Mouse (Mus musculus) liver, postnatal 0 days (tissue): ENCODE results near the gene Macrod2. TPM values are rescaled to one million over a fixed set of nuclear protein-coding genes. Genes with fewer than 3 reads are reported as not detected.

ENCODE experiments used
- ATAC-seq: fragments of 200-750 bp; cut with Nextera tagmentation; 2 replicates; pipeline ENCODE4 v1.8.0; 2017; ENCODE audit warnings: mild to moderate bottlenecking, moderate library complexity
- DNase-seq: peaks from one replicate; pipeline ENCODE4 v3.0.0-alpha.2; 2016
- H3K27ac ChIP-seq: fragments of 300-500 bp; sonication (generic); 2 replicates; pipeline ENCODE4 v1.5.1; 2014; ENCODE audit warnings: antibody characterized with exemption, moderate library complexity, mild to moderate bottlenecking, low read depth
- H3K27me3 ChIP-seq: fragments of 300-500 bp; sonication (generic); 2 replicates; pipeline ENCODE4 v1.6.1; 2014; ENCODE audit warnings: low read length, control low read depth, mixed read lengths; ENCODE audit not compliant: insufficient read depth
- H3K36me3 ChIP-seq: fragments of 300-500 bp; sonication (generic); replicated peaks from 2 replicates; pipeline ENCODE4 v1.6.1; 2014; ENCODE audit warnings: mild to moderate bottlenecking, control low read depth, low read length, moderate library complexity, mixed read lengths; ENCODE audit not compliant: insufficient read depth
- H3K4me1 ChIP-seq: fragments of 300-500 bp; sonication (generic); 2 replicates; pipeline ENCODE4 v1.6.1; 2014; ENCODE audit warnings: antibody characterized with exemption, mild to moderate bottlenecking, control low read depth; ENCODE audit not compliant: insufficient read depth
- H3K4me2 ChIP-seq: fragments of 300-500 bp; sonication (generic); 2 replicates; pipeline ENCODE4 v1.6.1; 2014; ENCODE audit warnings: low read depth, mild to moderate bottlenecking, low read length, moderate library complexity, mixed read lengths
- H3K4me3 ChIP-seq: fragments of 300-500 bp; sonication (generic); 2 replicates; pipeline ENCODE4 v1.5.1; 2014; ENCODE audit warnings: low read depth, low read length
- H3K9ac ChIP-seq: fragments of 300-500 bp; sonication (generic); replicated peaks from 2 replicates; pipeline ENCODE4 v1.6.1; 2014; ENCODE audit warnings: mild to moderate bottlenecking, moderate library complexity
- H3K9me3 ChIP-seq: fragments of 300-500 bp; sonication (generic); 2 replicates; pipeline ENCODE4 v1.6.1; 2016; ENCODE audit warnings: mild to moderate bottlenecking, control low read depth, low read length, mixed read lengths
- CTCF ChIP-seq: sonication (generic); IDR thresholded peaks from 2 replicates; pipeline ENCODE4 v1.5.1; 2016; ENCODE audit warnings: antibody characterized with exemption, low read depth
- EP300 ChIP-seq: IDR thresholded peaks from 2 replicates; pipeline ENCODE4 v1.6.1; 2016; ENCODE audit warnings: antibody characterized with exemption, low read depth, mild to moderate bottlenecking
- WGBS: fragments of 180-500 bp; shearing (Covaris S2); extraction: QIAGEN DNeasy Blood & Tissue Kit; methylation state at CpG from one replicate; pipeline ENCODE4 v1.1.7; 2014; ENCODE audit not compliant: insufficient replicate concordance; 5-methylcytosine and 5-hydroxymethylcytosine counted together
- polyA plus RNA-seq: library from polyadenylated mRNA; unstranded; fragments of >200 nt; fragmentation: Nextera tagmentation; extraction: Ambion mirVana; gene quantifications from 2 replicates; pipeline ENCODE4 v1.2.1, GENCODE M21; 2015

Macrod2 gene
- polyA plus RNA-seq, 1 experiment from 2014 or later = 9.3 TPM

- no peak for DNase-seq
These were observed 1978.9 kb downstream of the Macrod2 start for GRCm38 (mm10) chr2:142373978-142374377.

DNA sequence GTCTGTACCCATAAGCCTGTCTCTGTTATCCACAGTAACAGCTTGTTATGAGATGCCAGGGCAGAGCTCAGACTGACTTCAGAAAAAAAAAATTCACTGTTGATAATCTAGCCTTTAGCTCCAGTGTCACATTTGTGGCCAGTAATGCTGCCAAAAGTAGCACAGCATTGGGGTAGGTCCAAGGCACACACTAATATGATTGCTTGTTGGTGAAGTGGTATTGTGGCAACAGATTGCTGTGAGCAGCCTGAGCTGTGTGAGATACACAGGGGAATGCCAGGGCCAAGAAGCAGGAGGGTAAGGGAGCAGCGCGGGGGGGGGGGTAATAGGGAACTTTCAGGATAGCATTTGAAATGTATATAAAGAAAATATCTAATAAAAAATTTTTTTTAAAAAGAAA is 1985.5 kb downstream of the Macrod2 start:
- Histone ChIP-seq H3K4me2 (no peak overlapping the region), H3K9me3 (no peaks in the 10 kb centered on the region), H3K36me3 (no peaks in the 10 kb centered on the region), H3K27me3 (no peaks in the 10 kb centered on the region), H3K4me3 (no peak overlapping the region), H3K27ac (no peak overlapping the region), H3K4me1 (no peaks in the 10 kb centered on the region), H3K9ac (no peak overlapping the region)
- ATAC-seq = no peak
- 92% methylated on average over 2 of the region's 2 CpGs for WGBS
- TF ChIP-seq CTCF (no peak), EP300 (no peak)
- DNase-seq = no peak

More at GRCm38 (mm10) chr2:142373978-142374377, 1978.9 kb downstream of the Macrod2 start:
- no peaks in the 10 kb centered on the region for H3K36me3 ChIP-seq
- no peak for ATAC-seq
- H3K4me1 ChIP-seq = no peaks in the 10 kb centered on the region
- WGBS = 16% methylated on average over 3 of the region's 3 CpGs
- no peak for TF ChIP-seq EP300
- no peak for TF ChIP-seq CTCF
- no peaks in the 10 kb centered on the region for H3K27me3 ChIP-seq
- H3K4me2 ChIP-seq = no peak overlapping the region
- H3K27ac ChIP-seq = no peak overlapping the region
- no peak overlapping the region for H3K4me3 ChIP-seq
- no peaks in the 10 kb centered on the region for H3K9me3 ChIP-seq
- no peak overlapping the region for H3K9ac ChIP-seq

- Histone ChIP-seq H3K36me3 (no peaks in the 10 kb centered on the region), H3K4me1 (no peaks in the 10 kb centered on the region), H3K27ac (no peak overlapping the region), H3K9ac (no peak overlapping the region), H3K4me3 (no peak overlapping the region), H3K27me3 (no peaks in the 10 kb centered on the region), H3K9me3 (no peaks in the 10 kb centered on the region), H3K4me2 (no peak overlapping the region)
- DNase-seq (no peak), ATAC-seq (no peak)
- TF ChIP-seq EP300 (no peak), CTCF (no peak)
- 72% methylated on average over 2 of the region's 2 CpGs for WGBS
These were observed 1986.0 kb downstream of the Macrod2 start for GRCm38 (mm10) chr2:142381081-142381579.

GRCm38 (mm10) chr2:142393546-142393945 is 1998.4 kb downstream of the Macrod2 start:
- H3K9ac ChIP-seq = no peak overlapping the region
- TF ChIP-seq EP300 = no peak
- no peak for TF ChIP-seq CTCF
- H3K4me1 ChIP-seq = no peaks in the 10 kb centered on the region
- no peak overlapping the region for H3K4me3 ChIP-seq
- no peak for DNase-seq
- no peaks in the 10 kb centered on the region for H3K27me3 ChIP-seq
- no peak overlapping the region for H3K4me2 ChIP-seq
- no peak overlapping the region for H3K27ac ChIP-seq
- no peaks in the 10 kb centered on the region for H3K9me3 ChIP-seq
- no peaks in the 10 kb centered on the region for H3K36me3 ChIP-seq
- no peak for ATAC-seq

- no peak overlapping the region for H3K4me3 ChIP-seq
- ATAC-seq (peak; percentile 84), DNase-seq (no peak)
- no peaks in the 10 kb centered on the region for H3K36me3 ChIP-seq
- 45% methylated on average over 1 of the region's 1 CpGs for WGBS
- no peaks in the 10 kb centered on the region for H3K27me3 ChIP-seq
- H3K4me1 ChIP-seq = no peaks in the 10 kb centered on the region
- no peak overlapping the region for H3K9ac ChIP-seq
- H3K27ac ChIP-seq = no peak overlapping the region
- H3K4me2 ChIP-seq = no peak overlapping the region
- peak; percentile 66 for TF ChIP-seq EP300
- no peak for TF ChIP-seq CTCF
- no peaks in the 10 kb centered on the region for H3K9me3 ChIP-seq
These were observed 2004.4 kb downstream of the Macrod2 start for GRCm38 (mm10) chr2:142399490-142399889.

- Histone ChIP-seq H3K4me3 (no peak overlapping the region), H3K9ac (no peak overlapping the region), H3K36me3 (no peaks in the 10 kb centered on the region), H3K4me1 (no peaks in the 10 kb centered on the region), H3K27ac (no peak overlapping the region), H3K4me2 (no peak overlapping the region), H3K27me3 (no peaks in the 10 kb centered on the region), H3K9me3 (no peaks in the 10 kb centered on the region)
- DNase-seq (no peak), ATAC-seq (no peak)
- no peak for TF ChIP-seq CTCF
- no peak for TF ChIP-seq EP300
- 75% methylated on average over 4 of the region's 4 CpGs for WGBS
These were observed 2005.7 kb downstream of the Macrod2 start for GRCm38 (mm10) chr2:142400781-142401180.

GRCm38 (mm10) chr2:142401359-142401758 is 2006.2 kb downstream of the Macrod2 start:
- H3K36me3 ChIP-seq = no peaks in the 10 kb centered on the region
- no peaks in the 10 kb centered on the region for H3K4me1 ChIP-seq
- no peaks in the 10 kb centered on the region for H3K9me3 ChIP-seq
- no peak overlapping the region for H3K4me2 ChIP-seq
- TF ChIP-seq EP300 = no peak
- TF ChIP-seq CTCF = no peak
- WGBS = 86% methylated on average over 3 of the region's 3 CpGs
- ATAC-seq (no peak), DNase-seq (no peak)
- H3K27ac ChIP-seq = no peak overlapping the region
- H3K27me3 ChIP-seq = no peaks in the 10 kb centered on the region
- H3K9ac ChIP-seq = no peak overlapping the region
- no peak overlapping the region for H3K4me3 ChIP-seq
